Mouse (Mus musculus): ENCODE measurements around the gene Mcrip1.
A peak's percentile ranks its signal among the peaks of the same experiment; 100 is the strongest.
"Not testable (repeated sequence)": the region's sequence is repeated elsewhere in the genome, so short reads cannot be mapped to it uniquely, and the experiment has no call there.

Gene Mcrip1

DNA sequence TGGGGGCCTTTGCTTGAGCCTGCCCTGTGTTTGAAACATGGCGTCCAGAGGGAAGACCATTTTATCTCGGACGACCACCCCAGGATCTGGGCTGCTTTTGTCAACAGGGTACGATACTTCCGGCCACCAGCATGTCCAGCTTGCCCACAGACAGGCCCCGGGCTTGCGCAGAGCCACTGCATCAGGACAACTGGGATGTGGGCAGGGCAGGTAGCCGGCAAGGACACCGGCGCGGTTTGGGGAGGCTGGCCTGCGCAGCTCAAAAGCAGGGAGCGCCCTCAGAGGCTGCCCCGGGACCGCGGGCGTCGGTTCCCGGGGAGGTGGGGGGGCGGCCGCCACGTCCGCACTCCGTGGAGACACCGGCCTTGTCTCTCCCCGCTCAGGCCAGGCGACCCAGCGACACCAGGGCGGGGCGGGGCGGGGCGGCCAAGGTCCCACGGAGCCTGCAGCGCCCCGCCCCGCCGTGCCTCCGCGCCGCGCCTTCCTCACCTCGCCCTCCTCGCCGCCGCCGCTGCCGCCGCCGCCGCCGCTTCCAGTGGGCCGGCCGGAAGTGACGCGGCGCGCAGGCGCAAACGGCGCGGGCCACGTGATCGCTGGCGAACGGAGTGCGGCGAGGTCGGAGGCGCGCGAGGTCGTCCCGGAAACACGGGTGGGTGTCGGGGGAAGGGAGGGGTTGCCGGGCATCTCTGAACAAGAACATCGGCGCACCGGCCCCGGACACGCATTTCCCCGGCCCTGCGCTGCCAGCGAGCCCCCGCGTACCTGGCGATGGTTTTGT lies at the start of gene Mcrip1:
Gene Mcrip1, minus strand, starts transcription at position 560 of the 778 bp plus-strand sequence.
- DNase-seq (ENCODE audit: low read depth) = peak; percentile 80

DNA sequence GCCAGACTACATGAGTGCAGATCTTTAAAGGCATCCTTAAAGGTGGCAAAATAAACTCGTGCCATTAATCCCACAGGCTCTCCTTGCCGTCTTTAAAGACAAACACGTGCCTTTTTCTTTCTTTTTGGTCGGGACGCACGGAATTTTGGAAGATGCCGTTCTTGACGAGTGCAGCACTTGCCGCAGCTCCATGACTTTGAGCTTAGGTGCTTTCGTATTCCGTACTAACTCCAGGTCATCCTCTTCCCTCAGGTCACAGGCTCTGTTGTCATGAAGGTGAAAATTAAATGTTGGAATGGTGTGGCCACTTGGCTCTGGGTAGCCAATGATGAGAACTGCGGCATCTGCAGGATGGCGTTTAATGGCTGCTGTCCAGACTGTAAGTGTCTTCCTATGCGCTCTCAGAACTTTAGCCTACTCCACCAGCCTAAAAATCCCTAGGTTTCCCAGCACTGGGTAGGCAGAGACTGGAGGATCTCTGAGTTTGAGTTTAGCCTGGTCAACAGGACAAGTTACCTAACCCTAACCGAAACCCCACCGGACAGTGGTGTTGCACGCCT lies 49.5 kb upstream of the Mcrip1 start:
- DNase-seq (ENCODE audit: low read depth) = no peak

DNA sequence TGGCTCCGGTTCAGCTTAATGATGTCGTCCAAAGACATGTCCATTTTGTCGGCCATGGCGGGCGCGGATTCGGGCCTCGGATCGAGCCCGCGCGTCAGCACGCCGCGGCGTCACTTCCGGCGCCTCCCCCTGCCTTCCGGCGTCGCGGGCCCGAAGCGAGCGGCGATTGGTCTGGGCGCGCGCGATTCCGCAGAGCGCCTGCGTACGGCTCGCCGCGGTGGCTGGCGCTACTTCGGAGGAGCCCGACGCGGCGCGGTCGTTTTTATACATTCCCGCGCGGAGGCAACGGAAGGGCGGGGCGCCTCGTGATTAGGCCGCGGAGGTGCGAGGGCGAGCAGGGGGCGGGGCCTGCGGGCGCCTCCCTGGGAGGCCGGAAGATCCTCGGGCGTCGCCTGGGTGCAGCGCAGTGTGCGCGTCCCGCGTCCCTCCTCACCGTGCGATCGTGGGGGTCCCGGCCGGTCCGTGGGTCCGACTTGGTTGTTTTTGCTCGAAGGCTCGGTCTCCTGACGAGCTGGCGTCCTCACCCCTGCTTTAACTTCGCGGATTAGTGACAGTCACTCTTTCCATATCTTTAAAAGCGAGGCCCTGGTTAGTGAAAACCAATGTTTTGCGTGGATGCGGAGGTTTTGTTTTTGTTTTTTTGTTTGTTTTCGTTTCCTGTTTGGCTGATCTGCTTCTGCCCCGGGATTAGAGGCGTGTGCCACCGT lies 48.9 kb upstream of the Mcrip1 start, which contains the start of the genes Alyref and Anapc11:
Gene Alyref, minus strand, starts transcription at position 83 of the 707 bp plus-strand sequence.
Gene Anapc11, plus strand, starts transcription at position 139 of the 707 bp plus-strand sequence.
- peak; percentile 92 for DNase-seq (ENCODE audit: low read depth)

DNA sequence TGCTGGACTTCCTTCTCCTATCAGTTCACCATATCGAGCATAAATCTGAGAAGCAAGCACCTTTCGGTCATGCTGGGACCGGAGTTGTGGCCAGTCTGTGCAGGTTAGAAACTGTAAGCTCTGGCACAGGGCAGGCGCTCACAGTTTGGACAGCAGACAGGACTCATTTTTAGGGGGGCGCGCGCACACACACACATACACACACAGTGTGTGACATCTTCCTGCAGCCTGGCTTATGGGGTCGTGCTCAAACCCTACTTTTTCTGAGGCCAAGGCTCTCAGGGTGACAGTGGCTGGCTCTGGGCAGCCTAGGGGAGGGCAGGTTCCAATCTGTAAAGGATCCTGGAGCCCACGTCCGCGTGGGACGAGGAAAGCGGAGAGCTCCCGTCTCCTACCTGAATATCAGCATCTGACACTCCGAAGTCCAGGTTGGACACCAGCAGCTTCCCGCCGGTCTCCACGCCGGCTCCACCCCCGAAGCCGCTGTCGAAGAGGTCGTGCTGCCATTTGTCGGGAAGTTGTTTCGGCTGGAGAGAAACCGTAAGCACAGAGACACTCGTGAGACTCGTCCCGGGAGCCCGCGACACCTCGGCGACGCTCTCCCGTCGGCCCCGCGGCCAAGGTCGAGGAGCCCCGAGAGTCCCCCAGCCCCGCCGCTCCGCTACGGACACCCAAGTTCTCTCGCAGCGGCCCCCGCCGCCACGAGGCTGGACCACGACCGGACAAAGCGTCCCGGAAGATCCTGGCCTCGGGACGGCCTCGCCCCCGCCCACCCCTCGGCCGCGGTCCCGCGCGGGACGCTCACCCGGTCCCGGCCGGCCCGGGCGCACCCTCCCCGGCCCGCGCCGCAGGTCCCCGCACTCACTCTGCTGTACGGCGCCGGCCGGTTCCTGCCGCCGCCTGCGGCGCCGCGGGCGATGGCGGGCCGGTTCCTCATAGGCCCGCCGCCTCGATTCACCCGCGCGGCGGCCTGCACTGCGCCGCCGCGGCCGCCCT lies 48.0 kb upstream of the Mcrip1 start:
- DNase-seq (ENCODE audit: low read depth) = no peak

DNA sequence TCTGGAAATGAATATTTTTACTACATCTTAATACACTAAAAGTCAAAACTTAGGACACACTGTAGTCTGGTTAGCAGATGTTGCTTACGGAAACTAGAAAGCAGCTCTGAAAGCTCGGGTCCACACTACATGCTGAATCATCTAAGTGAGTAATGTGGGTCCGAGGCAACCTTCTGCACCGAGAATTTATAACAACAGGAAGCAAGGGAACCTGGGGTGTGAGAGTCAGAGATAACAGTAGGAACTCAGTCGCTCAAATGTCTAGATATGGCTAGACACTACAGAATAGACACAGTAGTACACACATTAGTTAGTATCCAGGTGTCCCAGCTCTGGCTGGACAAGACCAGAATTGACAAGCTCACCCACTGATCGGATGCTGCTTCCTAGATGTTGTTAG lies 39.0 kb upstream of the Mcrip1 start:
- no peak for DNase-seq (ENCODE audit: low read depth)

DNA sequence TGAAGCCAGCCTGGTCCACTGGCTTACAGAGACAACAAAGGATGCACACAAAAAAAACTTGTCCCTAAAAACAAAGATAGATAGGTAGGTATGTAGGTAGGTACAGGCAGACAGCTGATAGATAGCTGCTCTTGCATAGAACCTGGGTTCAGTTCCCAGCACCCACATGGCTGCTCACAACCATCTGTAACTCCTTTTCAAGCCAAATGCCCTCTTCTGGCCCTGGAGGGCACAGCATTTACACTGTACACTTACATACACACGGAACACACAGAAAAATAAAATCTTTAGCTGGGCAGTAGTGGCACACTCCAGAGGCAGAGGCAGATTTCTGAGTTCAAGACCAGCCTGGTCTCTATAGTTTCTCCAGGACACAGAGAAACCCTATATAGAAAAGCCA lies 34.4 kb upstream of the Mcrip1 start:
- DNase-seq (ENCODE audit: low read depth) = no peak

DNA sequence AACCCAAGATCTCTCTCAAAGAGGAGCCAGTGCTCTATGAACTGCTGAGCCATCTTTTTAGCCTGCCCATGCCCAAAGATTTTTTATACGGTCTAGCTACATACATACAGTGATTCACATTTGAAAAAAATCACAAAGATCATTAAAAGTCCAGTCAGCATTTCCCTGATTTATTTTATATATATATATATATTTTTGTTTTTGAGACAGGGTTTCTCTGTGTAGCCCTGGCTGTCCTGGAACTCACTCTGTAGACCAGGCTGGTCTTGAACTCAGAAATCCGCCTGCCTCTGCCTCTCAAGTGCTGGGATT lies 33.4 kb upstream of the Mcrip1 start:
- not testable (repeated sequence) for DNase-seq (ENCODE audit: low read depth)

DNA sequence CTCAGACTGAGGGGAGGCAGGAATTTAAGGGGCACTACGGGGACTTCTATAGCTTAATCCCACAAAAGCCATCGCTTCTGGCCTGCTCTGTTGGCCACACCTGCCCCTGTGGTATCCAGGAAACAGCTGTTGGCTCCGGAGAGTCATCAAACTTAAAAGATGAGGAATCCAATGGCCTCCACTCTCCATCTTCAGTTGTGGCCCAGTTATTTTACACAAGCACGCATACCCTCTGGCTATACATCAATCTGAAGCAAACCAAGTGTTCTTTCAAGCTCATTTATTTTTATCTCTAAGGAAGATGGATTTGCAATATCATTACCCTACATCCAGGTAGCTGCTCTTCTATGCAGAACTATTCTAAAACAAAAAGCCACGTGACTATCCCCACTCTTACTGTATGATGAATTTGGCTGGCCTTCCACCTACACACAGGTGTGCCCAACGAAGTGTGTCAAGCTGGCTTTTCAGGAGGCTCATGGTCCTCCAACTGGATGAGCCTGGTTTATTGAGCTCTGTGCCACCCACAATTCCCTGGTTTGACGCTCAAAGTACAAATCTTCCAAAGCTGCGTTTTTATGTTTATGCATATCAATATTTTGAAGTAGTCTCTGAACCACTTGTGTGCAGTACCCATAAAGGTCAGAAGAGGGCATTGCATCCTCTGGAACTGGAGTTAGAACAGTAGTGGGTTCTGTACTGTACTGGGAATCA lies 32.9 kb upstream of the Mcrip1 start:
- DNase-seq (ENCODE audit: low read depth) = peak; percentile 74

DNA sequence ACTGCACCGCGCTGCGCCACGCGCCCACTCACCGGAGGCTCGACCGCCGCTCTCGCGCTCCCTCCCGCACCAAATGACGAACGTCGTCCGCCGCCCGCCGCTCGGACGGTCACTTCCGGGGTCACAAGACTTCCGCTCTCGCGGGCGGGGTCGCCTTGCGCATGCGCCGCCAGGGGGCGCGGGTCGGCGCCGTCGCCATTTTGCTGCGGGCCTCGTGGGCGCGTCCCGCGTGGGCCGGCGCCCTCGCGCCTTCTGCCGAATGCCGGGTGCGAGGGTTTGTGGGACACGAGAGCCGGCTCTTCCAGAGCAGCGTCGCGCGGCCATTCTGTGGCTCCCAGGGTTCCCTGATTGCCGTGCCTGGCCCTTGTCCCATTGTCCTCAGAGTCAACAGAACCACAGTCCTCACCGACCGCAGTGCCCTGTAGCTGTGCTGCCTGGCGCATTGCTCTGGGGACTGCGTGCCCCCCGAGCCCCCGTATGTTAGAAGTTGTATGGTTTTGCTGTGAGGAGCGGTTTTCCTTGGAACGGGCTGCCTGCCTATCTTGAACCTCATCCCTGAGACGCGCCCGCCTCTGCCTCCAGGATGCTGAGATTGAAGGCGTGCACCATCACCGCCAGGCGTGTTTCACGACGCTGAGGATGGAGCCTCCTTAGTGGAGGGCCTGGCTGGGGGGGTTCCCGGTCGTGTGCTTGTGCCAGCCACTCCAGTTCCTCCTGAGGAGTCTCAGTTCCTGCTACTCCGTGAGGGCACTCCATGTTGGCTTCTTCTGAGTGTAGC lies 32.2 kb upstream of the Mcrip1 start, which contains the start of gene Arhgdia:
Gene Arhgdia, minus strand, starts transcription at position 135 of the 778 bp plus-strand sequence.
- no peak for DNase-seq (ENCODE audit: low read depth)

DNA sequence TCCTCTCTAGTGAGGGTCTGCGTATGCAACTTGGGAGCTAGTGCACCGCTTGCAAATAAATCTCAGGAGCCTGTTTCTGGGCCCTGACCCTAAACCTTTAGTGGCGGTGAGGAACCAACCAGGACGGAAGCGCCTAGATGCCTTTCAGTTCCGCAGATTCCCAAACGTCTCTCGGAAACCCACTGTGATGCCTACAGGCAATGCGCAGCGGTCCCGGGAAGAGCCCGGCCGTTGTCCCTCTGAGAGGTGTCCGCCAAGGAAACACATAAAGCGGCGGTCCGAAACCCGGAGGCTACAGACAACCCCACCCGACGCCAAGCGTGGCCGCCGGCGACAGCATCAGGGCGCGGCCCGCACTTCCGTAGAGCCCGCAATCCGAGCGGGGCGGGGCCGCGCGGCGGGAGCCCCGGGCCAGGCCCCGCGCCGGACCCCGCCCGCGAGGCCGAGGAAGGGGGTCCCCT lies 31.4 kb upstream of the Mcrip1 start:
- no peak for DNase-seq (ENCODE audit: low read depth)

DNA sequence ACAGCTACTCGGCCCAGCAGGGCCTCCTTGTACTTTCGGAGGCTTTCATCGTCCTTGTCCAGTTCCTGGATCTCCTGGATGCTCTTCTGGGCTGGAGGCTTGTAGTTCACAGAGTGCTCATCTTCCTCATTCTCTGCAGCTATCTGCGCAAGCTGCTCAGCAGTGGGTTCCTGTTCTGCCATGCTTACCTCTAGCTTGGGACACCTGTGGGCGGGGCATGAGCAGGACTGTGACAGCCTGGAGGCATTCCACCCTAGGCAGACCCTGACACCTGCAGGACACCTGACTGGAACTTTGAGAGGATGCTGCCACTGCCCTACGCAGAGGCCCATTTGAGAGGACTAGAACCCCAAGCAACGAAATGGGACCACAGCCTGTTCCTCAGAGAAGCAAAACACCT lies 30.7 kb upstream of the Mcrip1 start:
- DNase-seq (ENCODE audit: low read depth) = no peak

DNA sequence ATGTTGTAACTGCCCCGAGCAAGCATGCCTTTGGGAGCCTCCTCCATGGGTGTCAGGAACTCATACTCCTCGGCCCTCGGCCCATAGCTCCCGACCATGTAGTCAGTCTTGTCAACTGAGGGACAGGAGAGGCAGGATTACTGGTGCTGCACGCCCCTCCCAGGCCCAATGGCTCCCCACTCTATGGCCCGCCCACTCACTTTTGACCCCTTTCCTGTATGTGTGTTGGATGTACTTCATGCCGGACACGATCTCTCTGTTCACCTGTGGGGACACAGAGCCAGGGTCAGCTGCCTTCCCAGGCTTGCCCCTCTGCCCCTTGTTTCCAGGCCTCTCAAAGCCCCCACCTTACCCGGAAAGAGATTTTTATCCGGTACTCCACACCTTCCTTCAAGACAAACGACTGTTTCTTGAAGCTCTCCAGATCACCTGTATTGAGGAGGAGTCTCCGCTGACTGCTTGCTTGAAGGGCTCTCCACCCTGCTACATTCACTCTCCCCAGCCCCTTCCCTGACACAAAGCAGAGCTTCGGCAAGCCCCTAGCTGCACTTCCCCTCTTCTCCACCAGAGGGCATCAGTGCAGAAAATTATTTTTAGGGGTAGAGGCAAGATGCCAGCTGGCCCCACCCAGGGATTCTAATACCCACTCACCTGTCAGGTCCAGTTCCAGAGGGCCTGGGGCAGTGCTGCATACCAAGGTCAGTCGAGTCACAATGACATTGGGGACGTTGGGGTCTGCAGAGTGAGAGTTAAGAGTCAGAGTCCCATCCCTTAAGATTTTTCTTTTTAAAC lies 30.0 kb upstream of the Mcrip1 start:
- no peak for DNase-seq (ENCODE audit: low read depth)

DNA sequence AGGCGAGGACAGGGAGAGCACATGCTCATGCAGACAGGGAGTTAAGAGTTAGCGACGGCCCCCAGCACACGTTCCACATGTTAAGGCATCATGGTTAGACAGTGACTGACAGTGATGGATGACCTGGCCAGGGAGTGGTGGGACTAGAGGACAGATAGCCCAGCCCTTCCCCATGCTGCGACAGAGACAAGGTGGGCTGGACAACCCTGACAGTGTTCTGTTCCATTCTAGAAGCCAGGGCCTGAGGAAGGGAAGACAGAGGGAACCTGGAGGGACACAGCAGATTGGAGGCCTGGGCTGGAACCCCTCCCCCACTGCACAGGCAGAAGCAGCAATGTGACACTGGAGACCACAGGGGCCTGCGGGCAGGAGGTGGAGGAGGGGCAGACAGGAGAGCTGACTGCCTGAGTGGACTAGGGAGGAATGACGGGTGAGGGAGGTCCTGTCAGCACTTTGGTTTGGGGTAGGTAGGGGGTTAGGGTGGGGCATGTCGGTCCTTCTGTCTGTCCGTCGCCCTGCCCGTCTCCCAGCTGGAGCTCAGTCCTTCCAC lies 29.2 kb upstream of the Mcrip1 start:
- DNase-seq (ENCODE audit: low read depth) = no peak

DNA sequence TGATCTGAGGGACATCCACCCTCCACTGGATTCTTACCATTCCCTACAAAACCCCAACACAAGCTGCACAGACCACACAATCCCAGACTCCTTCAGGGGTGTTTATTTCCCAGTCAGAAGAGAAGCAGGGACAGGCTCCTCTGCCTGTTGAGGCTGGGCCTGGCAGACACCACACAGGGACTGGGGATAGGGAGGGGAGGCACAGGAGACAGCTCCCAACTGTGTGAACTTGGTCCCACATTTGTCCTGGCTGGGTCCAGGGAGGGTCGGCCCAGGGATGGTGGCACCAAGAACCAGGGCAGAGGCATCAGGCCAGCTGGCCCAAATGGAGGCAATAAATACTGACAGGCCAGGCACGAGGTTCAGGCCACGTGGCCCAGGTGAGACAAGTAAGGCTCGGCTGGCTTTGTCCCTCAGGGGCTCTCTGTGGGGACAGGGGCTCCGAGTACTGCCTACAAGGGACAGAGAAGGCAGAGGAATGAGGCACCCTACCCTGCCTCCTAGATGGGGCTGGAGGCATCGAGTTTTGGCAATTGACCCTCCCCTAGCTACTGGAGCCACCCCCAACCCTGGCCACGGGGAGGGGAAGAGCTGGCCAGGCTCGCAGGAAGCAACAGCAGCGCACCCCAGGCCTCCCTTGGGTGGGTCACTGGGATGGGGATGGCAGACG lies 28.6 kb upstream of the Mcrip1 start:
- DNase-seq (ENCODE audit: low read depth) = no peak

DNA sequence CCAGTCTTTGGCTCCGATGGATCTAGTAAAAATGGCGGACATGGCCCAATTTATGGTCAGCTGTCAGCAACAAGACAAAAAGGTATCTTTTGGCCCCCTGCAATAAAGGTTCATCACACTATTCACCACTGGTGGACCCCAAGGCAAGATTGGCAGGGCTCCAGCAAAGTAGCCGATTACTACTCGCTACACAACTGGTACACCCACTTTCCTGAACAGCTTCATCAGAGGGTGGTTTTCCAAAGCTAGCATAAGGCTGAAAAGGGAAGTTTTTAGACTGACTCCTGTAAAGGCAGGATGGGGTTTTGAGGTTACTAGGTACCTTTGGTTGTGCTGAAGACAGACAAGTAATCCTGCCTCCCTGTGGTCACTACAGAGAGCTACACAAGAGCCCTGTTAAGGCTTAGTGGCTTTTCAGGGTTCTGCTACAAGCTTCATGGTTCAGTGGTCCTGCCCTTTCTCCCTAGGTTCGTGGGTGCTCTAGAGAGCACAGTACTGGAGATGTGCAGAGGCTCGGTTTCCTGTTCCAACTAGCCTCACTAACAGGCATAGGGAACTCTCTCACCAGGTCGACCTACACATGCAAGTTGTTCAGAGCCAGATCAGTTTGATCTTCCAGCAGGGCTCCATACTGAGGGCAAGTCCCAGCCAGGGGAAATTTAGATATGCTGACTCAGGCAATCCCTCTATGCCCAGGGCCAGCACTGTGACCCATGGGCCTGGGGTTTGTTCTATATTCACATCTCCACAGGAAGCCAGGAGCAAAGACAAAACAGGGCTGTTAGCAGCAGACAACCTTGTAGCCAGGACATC lies 27.9 kb upstream of the Mcrip1 start:
- no peak for DNase-seq (ENCODE audit: low read depth)

DNA sequence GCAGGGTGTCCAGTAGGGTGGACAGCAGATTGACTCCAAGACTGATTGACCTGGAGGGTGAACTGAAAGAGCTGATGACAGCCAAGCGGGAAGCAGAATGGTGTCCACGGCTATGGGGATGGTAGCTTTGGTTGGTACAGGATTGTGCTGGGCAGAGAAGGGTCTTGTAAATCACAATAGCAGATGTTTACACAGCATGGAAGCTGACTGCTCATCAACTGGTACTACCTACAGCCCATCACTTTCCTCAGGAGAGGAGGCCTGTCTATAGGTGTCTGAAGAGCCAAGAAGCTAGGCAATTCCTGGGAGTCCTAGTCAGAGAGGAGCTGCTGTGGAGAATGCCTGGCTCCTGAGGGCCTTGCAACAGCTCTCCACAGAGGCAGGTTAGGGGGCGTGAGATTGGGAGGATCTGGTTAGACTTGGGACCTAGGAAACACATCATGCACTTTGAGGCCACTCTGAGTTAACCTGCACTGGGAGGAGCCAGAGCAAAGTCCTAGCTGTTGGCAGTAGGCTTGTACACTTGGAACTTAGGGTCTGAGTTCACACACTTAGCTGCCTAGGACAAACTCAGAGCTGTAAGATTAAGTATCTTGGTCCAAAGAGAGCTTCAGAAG lies 26.9 kb upstream of the Mcrip1 start:
- DNase-seq (ENCODE audit: low read depth) = no peak

DNA sequence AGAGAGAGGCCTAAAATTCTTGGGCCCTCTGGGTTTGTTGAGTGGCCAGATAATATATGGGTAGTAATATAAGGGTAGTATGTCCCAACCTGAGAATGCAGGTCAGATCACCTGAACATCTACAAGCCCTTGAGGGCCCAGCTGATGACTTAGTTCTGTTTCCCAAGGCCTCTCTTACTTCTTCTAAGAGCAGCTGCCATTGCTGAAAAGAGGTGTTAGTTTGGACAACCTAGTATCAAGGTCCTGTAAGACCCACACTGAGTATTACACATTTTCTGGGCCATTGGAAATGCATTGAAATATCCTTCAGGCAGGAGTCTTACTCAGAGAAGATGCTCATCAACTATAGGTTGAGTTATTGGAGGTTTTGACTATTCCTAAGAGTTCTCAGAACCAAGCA lies 26.4 kb upstream of the Mcrip1 start:
- DNase-seq (ENCODE audit: low read depth) = no peak
